Mouse (Mus musculus): ENCODE measurements around the gene Gm21541.
"Not testable (repeated sequence)": the region's sequence is repeated elsewhere in the genome, so short reads cannot be mapped to it uniquely, and the experiment has no call there.

Gm21541 gene

DNA sequence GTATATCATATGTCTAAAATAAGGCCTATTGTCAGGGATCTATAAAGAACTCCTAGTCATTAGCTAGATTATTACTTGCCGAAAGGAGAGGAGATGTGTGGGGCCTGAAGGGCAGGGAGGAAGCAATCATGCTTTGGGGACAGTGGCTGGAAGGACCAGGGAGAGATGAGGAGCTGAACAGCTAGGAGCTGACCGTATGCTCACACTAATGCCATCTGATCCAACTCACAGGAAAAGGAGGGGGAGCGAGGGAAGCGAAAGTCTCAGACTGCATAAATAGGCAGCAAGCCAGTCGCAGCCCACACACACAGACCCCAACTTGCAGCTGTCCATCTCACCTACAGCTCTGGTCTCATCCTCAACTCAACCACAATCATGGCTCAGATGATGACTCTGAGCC, at the start of gene Gm21541:
Gene Gm21541 (plus strand): TSS at position 301 of the 400 bp plus-strand sequence.
- DNase-seq = not testable (repeated sequence)

DNA sequence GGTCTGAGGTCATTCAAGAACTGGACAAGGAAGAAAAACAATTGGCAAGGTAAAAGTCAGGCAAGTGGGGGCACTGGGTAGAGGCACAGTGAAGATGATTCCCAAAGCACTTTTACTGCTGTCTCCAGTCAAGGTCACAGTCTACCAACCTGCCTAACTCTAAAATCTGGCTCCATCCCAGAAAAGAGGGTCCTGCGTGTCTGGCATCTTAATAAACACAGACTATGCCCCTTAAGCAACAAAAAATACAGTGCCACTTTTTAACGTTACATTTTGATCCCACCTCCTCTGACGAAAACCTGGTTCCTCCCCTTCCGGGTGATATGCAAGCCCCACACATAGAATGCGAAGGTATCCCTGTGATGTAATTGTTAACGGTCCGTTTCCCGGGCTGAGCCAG, 37.9 kb downstream of the Gm21541 start, which contains the start of gene Gm20878:
Gene Gm20878 (plus strand): TSS at position 301 of the 400 bp plus-strand sequence.
- not testable (repeated sequence) for DNase-seq
